Mouse (Mus musculus) MEL (cell line): ENCODE results near the gene Spg11. TPM values are rescaled to one million over a fixed set of nuclear protein-coding genes. Genes with fewer than 3 reads are reported as not detected.
A peak's percentile ranks its signal among the peaks of the same experiment; 100 is the strongest.

Source experiments
- DNase-seq: peaks from one replicate; pipeline ENCODE4 v3.0.0; 2011; ENCODE audit warnings: low read depth, low spot score
- H3K27ac ChIP-seq: 2 replicates; pipeline ENCODE4 v1.5.1; 2012; ENCODE audit warnings: low read depth, mild to moderate bottlenecking, control low read depth, low read length, moderate library complexity; ENCODE audit not compliant: control insufficient read depth
- H3K27me3 ChIP-seq, 2 experiments: fragments of 150-350 bp in 1 of 2; sonication (generic) in 1 of 2; 2 replicates each; pipeline ENCODE4 v1.6.1; 2012; ENCODE audit warnings: low read length in 2 of 2, mild to moderate bottlenecking in 2 of 2, improper control_type of control experiment in 1 of 2, moderate library complexity in 1 of 2; ENCODE audit not compliant: insufficient read depth in 2 of 2, control insufficient read depth in 1 of 2
- H3K36me3 ChIP-seq, 2 experiments: 2 replicates each; pipeline ENCODE4 v1.6.1; 2012 to 2014; ENCODE audit warnings: low read length in 2 of 2, improper control_type of control experiment in 1 of 2, inconsistent platforms in 1 of 2, mild to moderate bottlenecking in 1 of 2; ENCODE audit not compliant: insufficient read depth in 2 of 2, control insufficient read depth in 1 of 2
- H3K4me1 ChIP-seq, 2 experiments: fragments of 150-350 bp in 1 of 2; sonication (generic) in 1 of 2; 2 replicates each; pipeline ENCODE4 v1.6.1; 2012; ENCODE audit warnings: low read length in 2 of 2, improper control_type of control experiment in 1 of 2, mild to moderate bottlenecking in 1 of 2; ENCODE audit not compliant: insufficient read depth in 2 of 2, control insufficient read depth in 1 of 2
- H3K4me3 ChIP-seq, 2 experiments: fragments of 150-350 bp in 1 of 2; sonication (generic) in 1 of 2; 2 replicates each; pipeline ENCODE4 v1.5.1; 2012; ENCODE audit warnings: low read depth in 2 of 2, low read length in 2 of 2, mild to moderate bottlenecking in 2 of 2, moderate library complexity in 2 of 2, control low read depth in 1 of 2, improper control_type of control experiment in 1 of 2; ENCODE audit not compliant: control insufficient read depth in 1 of 2, insufficient read depth in 1 of 2
- H3K79me2 ChIP-seq: 2 replicates; pipeline ENCODE4 v1.6.1; 2012; ENCODE audit warnings: mild to moderate bottlenecking, low read length, moderate library complexity; ENCODE audit not compliant: control insufficient read depth, poor library complexity, insufficient read depth
- H3K9ac ChIP-seq: 2 replicates; pipeline ENCODE4 v1.6.1; 2012; ENCODE audit warnings: low read depth, mild to moderate bottlenecking, control low read depth, low read length, moderate library complexity; ENCODE audit not compliant: control insufficient read depth, poor library complexity, severe bottlenecking
- H3K9me3 ChIP-seq: fragments of 150-350 bp; sonication (generic); replicated peaks from 2 replicates; pipeline ENCODE4 v1.6.1; 2012; ENCODE audit warnings: mild to moderate bottlenecking, low read length, improper control_type of control experiment, moderate library complexity; ENCODE audit not compliant: insufficient read depth
- BHLHE40 ChIP-seq: IDR thresholded peaks from 2 replicates; pipeline ENCODE4 v1.6.1; 2012; ENCODE audit warnings: low read depth, mild to moderate bottlenecking, inconsistent platforms, low read length, improper control_type of control experiment, borderline replicate concordance
- CHD2 ChIP-seq: IDR thresholded peaks from 2 replicates; pipeline ENCODE4 v1.6.1; 2011; ENCODE audit warnings: low read length, improper control_type of control experiment
- CTCF ChIP-seq, 3 experiments: IDR thresholded peaks in 2 of 3; conservative IDR thresholded peaks in 1 of 3; 2 replicates each; pipeline ENCODE4 v1.5.1; 2011 to 2012; ENCODE audit warnings: low read length in 3 of 3, low read depth in 2 of 3, mild to moderate bottlenecking in 2 of 3, improper control_type of control experiment in 1 of 3, inconsistent platforms in 1 of 3, mixed read lengths in 1 of 3, moderate library complexity in 1 of 3; ENCODE audit not compliant: control insufficient read depth in 1 of 3, insufficient read depth in 1 of 3, poor library complexity in 1 of 3, severe bottlenecking in 1 of 3
- ELF1 ChIP-seq: IDR thresholded peaks from 2 replicates; pipeline ENCODE4 v1.6.1; 2014; ENCODE audit warnings: low read depth, mild to moderate bottlenecking, inconsistent platforms, low read length, improper control_type of control experiment, moderate library complexity
- EP300 ChIP-seq, 2 experiments: IDR thresholded peaks; 2 replicates each; pipeline ENCODE4 v1.6.1; 2011; ENCODE audit warnings: improper control_type of control experiment in 2 of 2, low read length in 2 of 2, low read depth in 1 of 2, mild to moderate bottlenecking in 1 of 2
- ETS1 ChIP-seq: IDR thresholded peaks from 2 replicates; pipeline ENCODE4 v1.6.1; 2012; ENCODE audit warnings: low read depth, mild to moderate bottlenecking, inconsistent platforms, low read length, improper control_type of control experiment, moderate library complexity
- HCFC1 ChIP-seq: IDR thresholded peaks from 2 replicates; pipeline ENCODE4 v1.6.1; 2012; ENCODE audit warnings: low read depth, mild to moderate bottlenecking, inconsistent platforms, low read length, improper control_type of control experiment, moderate library complexity
- JUND ChIP-seq: IDR thresholded peaks from 2 replicates; pipeline ENCODE4 v1.6.1; 2011; ENCODE audit warnings: low read depth, mild to moderate bottlenecking, improper control_type of control experiment, low read length
- KAT2A ChIP-seq: conservative IDR thresholded peaks from 2 replicates; pipeline ENCODE4 v1.6.1; 2012; ENCODE audit warnings: low read depth, low read length, improper control_type of control experiment, inconsistent platforms
- MAFK ChIP-seq: IDR thresholded peaks from 2 replicates; pipeline ENCODE4 v1.6.1; 2011; ENCODE audit warnings: low read depth, mild to moderate bottlenecking, low read length, improper control_type of control experiment, borderline replicate concordance
- MAX ChIP-seq: IDR thresholded peaks from 2 replicates; pipeline ENCODE4 v1.6.1; 2011; ENCODE audit warnings: low read length, improper control_type of control experiment
- MEF2A ChIP-seq: IDR thresholded peaks from 2 replicates; pipeline ENCODE4 v1.6.1; 2014; ENCODE audit warnings: low read depth, mild to moderate bottlenecking, inconsistent platforms, low read length, improper control_type of control experiment; ENCODE audit not compliant: poor library complexity, insufficient replicate concordance, severe bottlenecking; ENCODE audit errors: extremely low read depth
- MXI1 ChIP-seq: IDR thresholded peaks from 2 replicates; pipeline ENCODE4 v1.6.1; 2011; ENCODE audit warnings: mild to moderate bottlenecking, low read depth, low read length, improper control_type of control experiment
- MYB ChIP-seq: IDR thresholded peaks from 2 replicates; pipeline ENCODE4 v1.6.1; 2011; ENCODE audit warnings: mild to moderate bottlenecking, low read depth, low read length, improper control_type of control experiment
- POLR2A ChIP-seq, 2 experiments: IDR thresholded peaks; 2 replicates each; pipeline ENCODE4 v1.6.1; 2011 to 2012; ENCODE audit warnings: low read length in 2 of 2, mild to moderate bottlenecking in 2 of 2, control low read depth in 1 of 2, improper control_type of control experiment in 1 of 2, low read depth in 1 of 2, moderate library complexity in 1 of 2; ENCODE audit not compliant: control insufficient read depth in 1 of 2, insufficient read depth in 1 of 2, poor library complexity in 1 of 2
- POLR2AphosphoS2 ChIP-seq: IDR thresholded peaks from 2 replicates; pipeline ENCODE4 v1.6.1; 2011; ENCODE audit warnings: low read length, improper control_type of control experiment
- POLR2AphosphoS5 ChIP-seq: IDR thresholded peaks from 2 replicates; pipeline ENCODE4 v1.6.1; 2012; ENCODE audit warnings: low read depth, borderline replicate concordance, mild to moderate bottlenecking, inconsistent platforms, low read length, moderate library complexity, mixed read lengths
- SMC3 ChIP-seq: IDR thresholded peaks from 2 replicates; pipeline ENCODE4 v1.6.1; 2011; ENCODE audit warnings: low read depth, low read length, improper control_type of control experiment
- USF2 ChIP-seq, 2 experiments: IDR thresholded peaks; 2 replicates each; pipeline ENCODE4 v1.6.1; 2011 to 2012; ENCODE audit warnings: improper control_type of control experiment in 2 of 2, low read length in 2 of 2, borderline replicate concordance in 1 of 2, inconsistent platforms in 1 of 2, low read depth in 1 of 2, mild to moderate bottlenecking in 1 of 2; ENCODE audit not compliant: insufficient read depth in 1 of 2
- ZNF384 ChIP-seq: IDR thresholded peaks from 2 replicates; pipeline ENCODE4 v1.6.1; 2012; ENCODE audit warnings: low read depth, mild to moderate bottlenecking, inconsistent platforms, low read length, improper control_type of control experiment
- polyA plus RNA-seq, 2 experiments: library from polyadenylated mRNA; stranded (reverse) in 1 of 2; unstranded in 1 of 2; fragments of >175 nt in 1 of 2; fragments of >200 nt in 1 of 2; gene quantifications; 2 replicates each; pipeline versions ENCODE4 v1.2.1 to v1.2.4; 2012; ENCODE audit warnings: low replicate concordance in 2 of 2, low read depth in 1 of 2; ENCODE audit not compliant: insufficient read length in 2 of 2, insufficient read depth in 1 of 2, missing spikeins in 1 of 2
- total RNA-seq: library from RNA; depleted of rRNA; stranded (reverse); fragments of 300-350 nt; gene quantifications from 2 replicates; pipeline ENCODE4 v1.2.3, GENCODE M21; 2012

Gene Spg11
- total and polyA plus RNA-seq, 3 experiments, result 5.9 to 6.9 TPM; not detected in 1

DNA sequence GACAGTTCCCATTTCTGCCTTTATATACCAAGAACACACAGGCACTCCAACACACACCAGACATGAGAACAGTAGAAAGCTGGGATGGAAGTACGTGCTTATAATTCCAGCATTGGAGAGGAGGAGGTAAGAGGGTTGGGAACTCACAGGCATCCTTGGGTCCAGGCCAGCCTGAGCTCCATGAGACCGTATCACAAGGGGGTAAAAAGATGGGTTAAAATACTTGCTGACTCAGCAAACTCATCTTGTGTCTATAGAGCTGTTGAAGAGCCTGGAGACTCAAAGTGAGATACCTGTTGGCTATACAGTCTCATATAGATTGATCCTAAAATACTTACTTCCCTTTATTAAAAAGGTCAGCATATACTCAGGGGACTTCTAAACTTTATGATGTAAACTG, 1.3 kb downstream of the Spg11 start:
- Histone ChIP-seq H3K79me2 (peaks cover 9% of the 10 kb centered on the region), H3K27ac (no peak overlapping the region), H3K4me1 (peaks cover 4 to 7% of the 10 kb centered on the region in 2 experiments), H3K27me3 (no peaks in the 10 kb centered on the region), H3K4me3 (no peak overlapping the region), H3K9ac (no peak overlapping the region), H3K9me3 (no peaks in the 10 kb centered on the region), H3K36me3 (peaks cover 0 to 13% of the 10 kb centered on the region in 2 experiments; a peak in 2 of 4 replicates)
- DNase-seq, result peak; percentile 15
- TF ChIP-seq MAFK (peak; percentile 97), CTCF (IDR thresholded peaks at IDR 0.05 in 2 of 3, conservative IDR thresholded peaks at IDR 0.05 in 1 of 3; ENCODE audit: control insufficient read depth in 1 of 3, insufficient read depth in 1 of 3, low read depth in 2 of 3, low read length in 3 of 3, poor library complexity in 1 of 3, severe bottlenecking in 1 of 3) (no peak), KAT2A (no peak), MEF2A (no peak), JUND (no peak), ETS1 (no peak), USF2 (IDR thresholded peaks at IDR 0.05; ENCODE audit: borderline replicate concordance in 1 of 2, insufficient read depth in 1 of 2, low read depth in 1 of 2, low read length in 2 of 2) (no peak), POLR2AphosphoS5 (no peak), SMC3 (no peak)

DNA sequence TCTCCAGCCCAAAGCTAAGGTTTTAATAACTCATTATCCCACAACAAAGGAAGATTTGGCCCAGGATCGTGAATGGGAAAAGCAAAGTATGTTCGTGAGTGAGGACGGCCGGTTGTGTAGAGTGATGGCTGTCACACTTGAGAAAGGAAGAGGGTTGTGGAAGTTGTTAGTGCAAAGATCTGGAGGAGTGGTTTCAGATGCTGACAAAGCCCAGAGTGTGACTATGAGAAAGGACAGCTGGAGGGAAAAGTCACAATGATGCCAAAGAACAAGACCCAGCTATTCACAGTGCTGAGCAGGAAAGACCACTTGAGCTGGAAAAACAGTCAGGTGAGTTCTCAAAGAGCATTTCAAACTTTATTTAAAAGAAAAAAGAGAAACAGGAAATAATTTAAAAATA, 8.5 kb downstream of the Spg11 start:
- H3K4me1 ChIP-seq, result no peaks in the 10 kb centered on the region
- no peaks in the 10 kb centered on the region for H3K9me3 ChIP-seq
- no peaks in the 10 kb centered on the region for H3K79me2 ChIP-seq
- H3K9ac ChIP-seq, result no peak overlapping the region
- H3K36me3 ChIP-seq, result no peaks in the 10 kb centered on the region
- no peak overlapping the region for H3K27ac ChIP-seq
- H3K27me3 ChIP-seq, result no peaks in the 10 kb centered on the region
- TF ChIP-seq MAFK (no peak), MAX (no peak), MYB (no peak), CHD2 (no peak), ZNF384 (no peak), EP300 (IDR thresholded peaks at IDR 0.05; ENCODE audit: low read depth in 1 of 2, low read length in 2 of 2) (no peak), HCFC1 (no peak), POLR2A (IDR thresholded peaks at IDR 0.05; ENCODE audit: control insufficient read depth in 1 of 2, insufficient read depth in 1 of 2, low read depth in 1 of 2, low read length in 2 of 2, poor library complexity in 1 of 2) (no peak), BHLHE40 (no peak), ELF1 (no peak), POLR2AphosphoS2 (no peak), MXI1 (no peak)
- DNase-seq, result no peak
- H3K4me3 ChIP-seq, result no peak overlapping the region
